Mouse (Mus musculus) G1E-ER4 (cell line): Measurements from ENCODE around the gene Gm10112. TPM values are rescaled to one million over a fixed set of nuclear protein-coding genes. Genes with fewer than 3 reads are reported as not detected.

ENCODE experiments used
- GATA1 ChIP-seq: IDR thresholded peaks from one replicate; pipeline ENCODE4 v1.8.0; 2012; ENCODE audit warnings: low read length, inconsistent platforms
- polyA plus RNA-seq: library from polyadenylated mRNA; stranded (reverse); fragments of >175 nt; gene quantifications from 2 replicates; pipeline ENCODE4 v1.2.3, GENCODE M21; 2012

The Gm10112 gene
- polyA plus RNA-seq: not detected in 2 replicates

- no peak for TF ChIP-seq GATA1
Observed at GRCm38 (mm10) chrX:111168040-111168439, at the start of gene Gm10112. Gene Gm10112 (plus strand): TSS chrX:111168340.

- TF ChIP-seq GATA1: no peak
Observed at GRCm38 (mm10) chrX:111189574-111189973, 21.4 kb downstream of the Gm10112 start.

GRCm38 (mm10) chrX:111196376-111196775 is 28.2 kb downstream of the Gm10112 start:
- no peak for TF ChIP-seq GATA1

- TF ChIP-seq GATA1: no peak
Observed at GRCm38 (mm10) chrX:111210225-111210624, 42.1 kb downstream of the Gm10112 start.

Other genes with a start within 250 kb of the Gm10112 start
- not detected in 2 replicates for gene Cylc1, start 57.9 kb upstream of the Gm10112 start, polyA plus RNA-seq